Mouse (Mus musculus) stomach, postnatal 0 days (tissue): ENCODE data around the gene Ube2k. TPM values are rescaled to one million over a fixed set of nuclear protein-coding genes. Genes with fewer than 3 reads are reported as not detected.

Experiments used
- ATAC-seq: fragments of 200-750 bp; cut with Nextera tagmentation; 2 replicates; pipeline ENCODE4 v1.8.0; 2017; ENCODE audit not compliant: low FRiP score, low TSS enrichment
- DNase-seq: peaks from one replicate; pipeline ENCODE4 v3.0.0-alpha.2; 2016; ENCODE audit warnings: low spot score
- H3K27ac ChIP-seq: fragments of 300-500 bp; sonication (generic); replicated peaks from 2 replicates; pipeline ENCODE4 v1.5.1; 2014; ENCODE audit warnings: mild to moderate bottlenecking, control low read depth
- H3K27me3 ChIP-seq: fragments of 300-500 bp; sonication (generic); 2 replicates; pipeline ENCODE4 v1.6.1; 2014; ENCODE audit warnings: low read length; ENCODE audit not compliant: control insufficient read depth, insufficient read depth
- H3K36me3 ChIP-seq: fragments of 300-500 bp; sonication (generic); 2 replicates; pipeline ENCODE4 v1.6.1; 2014; ENCODE audit warnings: low read length, mixed read lengths; ENCODE audit not compliant: control insufficient read depth, insufficient read depth
- H3K4me1 ChIP-seq: fragments of 300-500 bp; sonication (generic); replicated peaks from 2 replicates; pipeline ENCODE4 v1.6.1; 2014; ENCODE audit warnings: antibody characterized with exemption; ENCODE audit not compliant: control insufficient read depth, insufficient read depth
- H3K4me2 ChIP-seq: fragments of 300-500 bp; sonication (generic); replicated peaks from 2 replicates; pipeline ENCODE4 v1.6.1; 2014; ENCODE audit warnings: low read depth, mild to moderate bottlenecking, control low read depth, moderate library complexity
- H3K4me3 ChIP-seq: fragments of 300-500 bp; sonication (generic); 2 replicates; pipeline ENCODE4 v1.5.1; 2014; ENCODE audit warnings: low read depth, low read length, control low read depth
- H3K9ac ChIP-seq: fragments of 300-500 bp; sonication (generic); 2 replicates; pipeline ENCODE4 v1.6.1; 2014; ENCODE audit warnings: mild to moderate bottlenecking, low read length, control low read depth, mixed read lengths
- H3K9me3 ChIP-seq: fragments of 300-500 bp; sonication (generic); 2 replicates; pipeline ENCODE4 v1.6.1; 2016; ENCODE audit warnings: low read length; ENCODE audit not compliant: control insufficient read depth
- CTCF ChIP-seq: IDR thresholded peaks from 2 replicates; pipeline ENCODE4 v1.5.1; 2016; ENCODE audit warnings: antibody characterized with exemption, low read depth, mild to moderate bottlenecking, moderate library complexity
- EP300 ChIP-seq: optimal IDR thresholded peaks from 2 replicates; pipeline ENCODE3; 2016; ENCODE audit warnings: antibody characterized with exemption
- WGBS: fragments of 180-500 bp; shearing (Covaris S2); extraction: QIAGEN DNeasy Blood & Tissue Kit; methylation state at CpG from one replicate; pipeline ENCODE4 v1.1.7; 2014; 5-methylcytosine and 5-hydroxymethylcytosine counted together
- polyA plus RNA-seq: library from polyadenylated mRNA; unstranded; fragments of >200 nt; fragmentation: Nextera tagmentation; extraction: Ambion mirVana; gene quantifications from 2 replicates; pipeline ENCODE4 v1.2.1, GENCODE M21; 2015

Gene Ube2k
- polyA plus RNA-seq, 1 experiment from 2014 or later = 136 TPM

DNA sequence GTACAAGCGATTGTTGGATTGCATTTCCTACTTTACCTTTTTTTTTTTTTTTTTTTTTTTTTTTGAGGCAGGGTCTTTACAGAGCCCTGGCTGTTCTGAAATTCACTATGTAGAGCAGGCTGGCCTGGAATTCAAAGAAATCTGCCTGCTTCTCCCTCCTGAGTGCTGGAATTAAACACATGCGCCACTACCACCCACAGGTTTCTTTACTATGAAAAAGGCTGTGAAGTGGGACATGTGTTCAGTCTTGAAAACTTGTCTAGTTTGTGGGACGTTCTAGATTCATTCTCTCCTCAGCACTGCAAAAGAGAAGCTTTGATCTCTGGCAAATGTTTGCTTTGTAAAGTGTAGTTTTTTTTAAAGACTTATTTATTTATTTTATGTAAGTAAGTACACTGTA, 4.9 kb downstream of the Ube2k start:
- H3K36me3 ChIP-seq = no peaks in the 10 kb centered on the region
- DNase-seq (no peak), ATAC-seq (no peak)
- H3K27me3 ChIP-seq = no peaks in the 10 kb centered on the region
- no peaks in the 10 kb centered on the region for H3K9me3 ChIP-seq
- TF ChIP-seq CTCF = no peak
- TF ChIP-seq EP300 = no peak
- 66% methylated on average over 3 of the region's 3 CpGs for WGBS
- H3K27ac ChIP-seq = no peak overlapping the region
- H3K4me2 ChIP-seq = no peak overlapping the region
- H3K9ac ChIP-seq = no peak overlapping the region
- no peak overlapping the region for H3K4me3 ChIP-seq
- no peaks in the 10 kb centered on the region for H3K4me1 ChIP-seq

- DNase-seq (no peak), ATAC-seq (no peak)
- no peak overlapping the region for H3K4me2 ChIP-seq
- no peaks in the 10 kb centered on the region for H3K4me1 ChIP-seq
- no peaks in the 10 kb centered on the region for H3K27me3 ChIP-seq
- H3K27ac ChIP-seq = no peak overlapping the region
- TF ChIP-seq EP300 (no peak), CTCF (no peak)
- H3K36me3 ChIP-seq = no peaks in the 10 kb centered on the region
- H3K4me3 ChIP-seq = no peak overlapping the region
- no peaks in the 10 kb centered on the region for H3K9me3 ChIP-seq
- no peak overlapping the region for H3K9ac ChIP-seq
- 78% methylated on average over 1 of the region's 1 CpGs for WGBS
These were observed 6.5 kb downstream of the Ube2k start for GRCm38 (mm10) chr5:65543491-65543890.

DNA sequence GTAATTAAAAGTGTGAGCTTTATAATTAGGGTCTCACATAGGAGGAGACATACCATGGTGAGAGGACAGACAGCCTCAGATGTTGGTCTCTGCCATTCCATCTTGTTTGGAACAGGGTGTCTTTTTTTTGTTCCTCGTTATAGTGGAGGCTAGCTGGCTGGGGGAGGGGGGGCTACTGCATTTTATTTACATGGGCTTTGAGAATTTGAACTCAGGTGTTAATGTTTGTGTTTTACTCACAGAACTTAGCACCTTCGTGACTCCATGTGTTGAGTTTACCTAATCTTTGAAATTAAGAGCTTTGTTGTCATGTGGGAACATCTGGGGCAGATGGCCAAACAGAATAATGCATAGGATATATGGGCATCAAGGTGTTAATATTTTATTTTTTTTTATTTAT, 7.6 kb downstream of the Ube2k start:
- Histone ChIP-seq H3K4me2 (no peak overlapping the region), H3K9ac (no peak overlapping the region), H3K4me3 (no peak overlapping the region), H3K27me3 (no peaks in the 10 kb centered on the region), H3K9me3 (no peaks in the 10 kb centered on the region), H3K27ac (no peak overlapping the region), H3K4me1 (no peaks in the 10 kb centered on the region), H3K36me3 (no peaks in the 10 kb centered on the region)
- no peak for ATAC-seq
- DNase-seq = no peak
- WGBS = 72% methylated on average over 2 of the region's 2 CpGs
- TF ChIP-seq CTCF (no peak), EP300 (no peak)

DNA sequence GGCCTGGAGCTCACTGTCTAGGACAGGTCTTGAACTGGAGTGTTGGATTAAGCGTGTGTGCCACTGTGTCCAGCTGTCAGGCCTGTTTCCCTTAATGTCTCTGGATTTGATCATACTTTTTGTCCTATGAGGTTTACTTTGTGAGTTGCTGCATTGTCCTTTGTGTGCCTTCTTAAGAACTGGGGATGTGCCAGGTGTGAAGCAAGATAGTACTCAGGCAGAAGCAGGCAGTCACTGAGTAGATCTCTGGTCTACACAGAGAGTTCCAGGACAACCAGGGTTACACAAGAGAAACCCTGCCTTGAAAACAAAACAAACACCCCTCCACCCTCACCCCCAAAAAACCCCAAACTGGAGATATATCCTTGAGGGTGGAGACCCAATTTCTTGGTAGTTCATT, 12.6 kb downstream of the Ube2k start:
- Histone ChIP-seq H3K4me2 (no peak overlapping the region), H3K27me3 (no peaks in the 10 kb centered on the region), H3K36me3 (no peaks in the 10 kb centered on the region), H3K4me3 (no peak overlapping the region), H3K9me3 (no peaks in the 10 kb centered on the region), H3K9ac (no peak overlapping the region), H3K27ac (no peak overlapping the region), H3K4me1 (no peaks in the 10 kb centered on the region)
- WGBS = 60% methylated on average over 1 of the region's 1 CpGs
- no peak for ATAC-seq
- no peak for DNase-seq
- TF ChIP-seq CTCF (no peak), EP300 (no peak)

GRCm38 (mm10) chr5:65557109-65557508, 20.1 kb downstream of the Ube2k start:
- H3K4me1 ChIP-seq = no peaks in the 10 kb centered on the region
- no peak overlapping the region for H3K27ac ChIP-seq
- no peak overlapping the region for H3K4me2 ChIP-seq
- no peaks in the 10 kb centered on the region for H3K36me3 ChIP-seq
- no peak for TF ChIP-seq EP300
- no peak for TF ChIP-seq CTCF
- DNase-seq (no peak), ATAC-seq (peak; percentile 54; the same call in 1 of the 2 replicates)
- no peaks in the 10 kb centered on the region for H3K27me3 ChIP-seq
- no peaks in the 10 kb centered on the region for H3K9me3 ChIP-seq
- no peak overlapping the region for H3K4me3 ChIP-seq
- no peak overlapping the region for H3K9ac ChIP-seq

DNA sequence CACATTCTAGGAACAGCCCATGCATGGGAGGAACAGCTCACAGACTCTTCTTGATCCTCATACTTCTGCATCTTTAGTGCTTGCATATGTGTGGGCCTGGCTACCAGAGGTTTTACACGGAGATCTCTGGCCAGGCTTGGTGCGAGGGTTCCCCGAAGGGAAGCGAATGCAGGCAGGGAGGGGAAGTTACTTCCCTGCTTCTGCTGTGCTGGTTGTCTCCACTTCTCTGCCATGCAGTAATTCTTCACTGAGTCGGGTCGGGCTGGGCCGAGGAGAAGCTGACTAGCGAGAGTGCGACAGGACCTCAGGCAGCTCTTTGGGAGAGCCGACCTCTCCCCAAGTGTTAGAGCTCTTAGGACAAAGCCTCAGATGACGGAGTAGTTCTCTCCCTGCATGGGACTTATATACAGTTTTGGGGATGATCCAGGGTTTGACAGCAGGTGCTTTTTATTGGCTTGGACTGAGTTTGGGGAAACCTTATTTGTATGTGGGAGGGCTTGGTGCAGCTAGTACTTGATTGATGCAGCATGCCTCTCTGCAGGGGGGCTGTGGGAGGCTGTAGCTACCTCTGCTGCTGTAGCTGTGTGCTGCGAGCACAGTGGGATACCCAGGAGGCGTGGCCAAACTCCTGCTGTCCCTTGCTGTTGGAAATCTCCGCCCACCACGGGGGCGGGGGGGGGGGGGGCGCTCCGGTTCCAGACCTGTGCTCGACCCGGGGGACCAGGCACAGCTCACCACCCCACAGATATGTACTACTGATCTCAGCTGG, 24.3 kb downstream of the Ube2k start:
- ATAC-seq = no peak
- H3K9me3 ChIP-seq = no peaks in the 10 kb centered on the region
- H3K27ac ChIP-seq = no peak overlapping the region
- no peak for TF ChIP-seq CTCF
- TF ChIP-seq EP300 = no peak
- no peak overlapping the region for H3K4me2 ChIP-seq
- no peaks in the 10 kb centered on the region for H3K36me3 ChIP-seq
- WGBS = 48% methylated on average over 20 of the region's 20 CpGs
- no peak overlapping the region for H3K9ac ChIP-seq
- DNase-seq = no peak
- H3K4me3 ChIP-seq = no peak overlapping the region
- H3K4me1 ChIP-seq = no peaks in the 10 kb centered on the region
- no peaks in the 10 kb centered on the region for H3K27me3 ChIP-seq
